Mouse (Mus musculus): ENCODE results near the gene Smad9. TPM values are rescaled to one million over a fixed set of nuclear protein-coding genes. Genes with fewer than 3 reads are reported as not detected.

Smad9 gene
- total RNA-seq, 2 experiments from 2014 or later, result 1.7 to 1.9 TPM

- no peak for DNase-seq
Measured at GRCm38 (mm10) chr3:54809111-54809510, 53.7 kb downstream of the Smad9 start.

GRCm38 (mm10) chr3:54811616-54812015 is 56.2 kb downstream of the Smad9 start:
- DNase-seq, result no peak

GRCm38 (mm10) chr3:54813418-54813988 is 58.1 kb downstream of the Smad9 start:
- DNase-seq, result no peak

GRCm38 (mm10) chr3:54814622-54815021 is 59.2 kb downstream of the Smad9 start:
- no peak for DNase-seq

GRCm38 (mm10) chr3:54815292-54815691 is 59.9 kb downstream of the Smad9 start:
- peak; percentile 32 to 59 for DNase-seq

- DNase-seq, result no peak
Measured at GRCm38 (mm10) chr3:54822526-54822925, 67.1 kb downstream of the Smad9 start.

GRCm38 (mm10) chr3:54832491-54832890 is 77.1 kb downstream of the Smad9 start:
- no peak for DNase-seq

- no peak for DNase-seq
Measured at GRCm38 (mm10) chr3:54835421-54835820, 80.0 kb downstream of the Smad9 start.

Other genes starting within 250 kb of the Smad9 start
- gene Supt20, start 62.8 kb upstream of the Smad9 start, total RNA-seq (2021), result 10 to 100 TPM; 16.7 to 19.3 TPM
- gene Gm21958, start 41.2 kb upstream of the Smad9 start, total RNA-seq (2021), result not detected
- gene Exosc8, start 20.2 kb upstream of the Smad9 start, total RNA-seq (2021), result 10 to 100 TPM; 17.8 to 19.3 TPM
- gene Alg5, start 20.0 kb upstream of the Smad9 start, total RNA-seq (2021), result 10 to 100 TPM; 10.6 to 11.4 TPM
- 10 to 100 TPM; 16.6 to 19.1 TPM for gene Rfxap, start 52.2 kb downstream of the Smad9 start, total RNA-seq (2021)
- under 1 TPM; 0.10 to 0.27 TPM for gene Sertm1, start 160.3 kb downstream of the Smad9 start, total RNA-seq (2021)

All from heart, adult 18-20 months (tissue).